Mouse (Mus musculus): Measurements from ENCODE around the gene Adcy1. TPM values are rescaled to one million over a fixed set of nuclear protein-coding genes. Genes with fewer than 3 reads are reported as not detected.

The Adcy1 gene
- total RNA-seq, 4 experiments from 2014 or later, result 0.34 to 0.77 (median 0.61) TPM

- DNase-seq (ENCODE audit: low spot score in 2 of 2), result no peak
Measured at GRCm38 (mm10) chr11:7068479-7069235, 5.4 kb downstream of the Adcy1 start.

- DNase-seq (ENCODE audit: low spot score in 2 of 2), result no peak
Measured at GRCm38 (mm10) chr11:7069762-7070161, 6.5 kb downstream of the Adcy1 start.

DNA sequence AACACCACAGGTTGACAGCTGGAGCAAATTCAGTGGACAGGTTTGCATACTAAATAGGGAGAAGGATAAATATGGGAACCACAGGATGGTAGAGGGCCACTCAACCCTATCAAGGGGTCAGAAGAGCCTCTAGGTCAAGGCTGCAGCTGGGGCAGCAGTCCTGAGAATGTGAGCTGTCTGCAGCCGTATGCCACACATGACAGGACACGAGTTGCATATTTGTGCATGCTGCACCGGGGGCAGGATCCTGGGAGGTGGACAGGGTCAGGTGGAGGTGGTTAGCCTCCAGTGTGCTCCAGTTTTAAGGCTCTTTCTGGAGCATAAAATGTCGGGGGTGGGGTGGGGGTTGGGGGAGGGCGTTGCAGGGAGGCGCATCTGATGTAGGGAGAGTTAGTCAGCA is 8.3 kb downstream of the Adcy1 start:
- no peak for DNase-seq (ENCODE audit: low spot score in 2 of 2)

- no peak for DNase-seq (ENCODE audit: low spot score in 2 of 2)
Measured at GRCm38 (mm10) chr11:7073556-7073955, 10.3 kb downstream of the Adcy1 start.

GRCm38 (mm10) chr11:7076510-7076909 is 13.2 kb downstream of the Adcy1 start:
- DNase-seq (ENCODE audit: low spot score in 2 of 2), result no peak

GRCm38 (mm10) chr11:7081893-7082292 is 18.6 kb downstream of the Adcy1 start:
- DNase-seq (ENCODE audit: low spot score in 2 of 2), result no peak

- no peak for DNase-seq (ENCODE audit: low spot score in 2 of 2)
Measured at GRCm38 (mm10) chr11:7083911-7084310, 20.6 kb downstream of the Adcy1 start.

- no peak for DNase-seq (ENCODE audit: low spot score in 2 of 2)
Measured at GRCm38 (mm10) chr11:7085184-7085583, 21.9 kb downstream of the Adcy1 start.

DNA sequence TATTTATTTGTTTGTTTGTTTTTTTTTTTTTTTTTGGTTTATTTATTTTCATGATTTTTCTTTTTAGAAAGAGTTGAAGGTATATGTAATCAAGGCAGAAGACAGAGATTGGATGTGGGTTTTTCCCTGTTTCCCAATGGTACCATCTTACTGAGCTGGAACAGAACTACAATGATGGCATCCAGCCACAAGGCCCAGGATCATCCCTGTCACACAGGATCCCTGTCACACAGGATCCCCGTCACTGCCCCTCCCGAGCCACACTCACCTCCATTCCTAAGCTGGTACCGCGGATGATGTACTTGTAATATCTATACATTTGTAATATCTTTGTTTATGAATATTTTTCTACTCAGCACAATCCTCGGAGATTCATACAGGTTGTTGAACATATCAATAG is 27.8 kb downstream of the Adcy1 start:
- no peak for DNase-seq (ENCODE audit: low spot score in 2 of 2)

DNA sequence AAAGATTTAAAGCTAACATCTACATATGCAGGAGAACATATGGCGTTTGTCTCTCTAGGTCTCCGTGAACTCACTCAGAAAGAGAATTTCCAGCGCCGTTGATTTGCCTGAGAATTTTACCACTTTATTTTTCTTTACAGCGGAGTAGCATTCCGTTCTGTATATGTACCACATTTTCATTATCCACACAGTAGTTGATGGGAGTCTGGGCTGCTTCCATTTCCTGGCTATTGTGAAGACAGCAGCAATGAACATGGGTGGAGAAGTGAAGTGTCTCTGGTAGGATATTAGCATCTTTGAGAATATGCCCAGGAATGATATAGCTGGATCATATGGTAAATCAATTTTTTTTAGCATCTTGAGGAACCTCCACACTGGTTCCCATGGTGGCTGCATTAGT is 31.6 kb downstream of the Adcy1 start:
- no peak for DNase-seq (ENCODE audit: low spot score in 2 of 2)

GRCm38 (mm10) chr11:7101674-7102073 is 38.4 kb downstream of the Adcy1 start:
- no peak for DNase-seq (ENCODE audit: low spot score in 2 of 2)

DNA sequence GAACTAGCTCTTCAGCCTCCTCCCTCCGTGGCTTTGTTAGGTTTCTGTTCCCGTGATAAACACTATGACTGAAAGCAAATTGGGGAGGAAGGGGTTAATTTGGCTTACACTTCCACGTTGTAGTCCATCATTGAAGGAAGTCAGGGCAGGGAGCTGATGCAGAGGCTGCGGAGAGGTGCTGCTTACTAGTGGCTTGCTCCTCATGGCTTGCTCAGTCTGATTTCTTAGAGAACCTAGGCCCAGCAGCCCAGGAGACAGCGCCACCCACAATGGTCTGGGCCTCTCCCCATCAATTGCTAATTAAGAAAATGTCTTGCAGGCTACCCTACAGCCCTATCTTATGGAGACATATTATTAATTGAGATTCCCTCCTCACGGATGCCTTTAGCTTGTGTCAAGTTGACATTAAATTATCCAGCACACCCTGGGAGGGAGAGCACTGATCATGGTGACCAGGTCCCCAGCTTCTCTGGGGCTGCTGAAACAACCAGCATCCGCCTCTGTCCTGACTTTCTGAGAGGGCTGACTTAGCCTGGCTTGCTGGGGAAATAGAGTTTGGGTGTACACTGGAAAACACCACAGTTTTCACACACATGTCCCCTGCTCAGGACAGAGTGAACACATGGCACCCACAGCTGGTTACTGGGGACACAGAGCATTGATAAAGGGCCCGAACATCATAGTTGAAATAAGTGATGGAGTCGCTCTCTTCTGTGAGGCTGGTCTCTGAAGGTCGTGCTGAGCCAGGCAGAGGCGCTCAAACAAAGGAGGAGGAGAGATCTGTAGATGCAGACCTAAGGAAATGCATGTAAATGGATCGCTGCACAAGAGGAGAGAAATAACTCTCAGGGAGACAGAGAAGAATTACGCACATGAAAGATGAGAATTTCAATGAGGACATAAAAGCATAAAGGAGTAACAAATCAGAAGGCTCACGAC is 39.2 kb downstream of the Adcy1 start:
- no peak for DNase-seq (ENCODE audit: low spot score in 2 of 2)

- no peak for DNase-seq (ENCODE audit: low spot score in 2 of 2)
Measured at GRCm38 (mm10) chr11:7105337-7105736, 42.0 kb downstream of the Adcy1 start.

GRCm38 (mm10) chr11:7109131-7109530 is 45.8 kb downstream of the Adcy1 start:
- no peak for DNase-seq (ENCODE audit: low spot score in 2 of 2)

GRCm38 (mm10) chr11:7113046-7113445 is 49.8 kb downstream of the Adcy1 start:
- no peak for DNase-seq (ENCODE audit: low spot score in 2 of 2)

GRCm38 (mm10) chr11:7113687-7114086 is 50.4 kb downstream of the Adcy1 start:
- DNase-seq (ENCODE audit: low spot score in 2 of 2), result no peak

DNA sequence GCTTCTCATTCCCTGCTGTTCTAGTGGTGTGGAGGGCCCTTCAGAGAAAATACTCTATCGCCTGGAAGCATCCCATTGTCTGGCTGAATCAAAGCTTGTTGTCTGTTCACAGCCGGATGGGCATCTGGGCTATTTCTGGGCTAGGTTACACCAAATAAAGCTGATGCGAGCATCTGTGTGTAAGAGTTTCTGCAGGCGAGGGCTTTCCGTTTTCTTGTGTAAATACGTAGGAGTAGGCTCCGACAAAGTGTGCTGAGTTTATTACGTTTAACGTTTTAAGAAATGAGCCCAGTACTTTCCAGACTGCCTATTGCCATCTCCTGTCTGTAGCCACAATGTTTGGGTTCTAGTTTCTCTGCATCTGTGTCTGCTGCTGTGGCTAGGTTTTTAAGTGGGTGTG is 51.0 kb downstream of the Adcy1 start:
- no peak for DNase-seq (ENCODE audit: low spot score in 2 of 2)

DNA sequence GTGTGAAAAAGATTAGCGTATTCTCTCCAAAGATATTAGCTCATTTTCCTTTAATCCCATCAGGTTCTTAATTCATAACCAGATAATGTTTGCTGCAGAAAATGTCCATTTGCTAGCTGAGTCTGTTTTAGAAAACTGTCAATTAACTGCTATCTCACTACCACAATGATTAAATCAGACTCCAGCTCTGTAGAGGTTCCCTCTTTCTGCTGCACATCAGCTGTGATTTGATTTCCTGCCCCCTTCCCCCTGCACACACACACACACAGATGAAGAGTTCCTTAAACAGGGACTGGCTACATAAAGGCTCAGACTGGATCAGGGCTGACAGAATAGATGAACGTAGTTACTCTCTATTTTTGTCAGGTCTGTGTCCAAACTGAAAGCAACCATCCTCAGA is 53.4 kb downstream of the Adcy1 start:
- no peak for DNase-seq (ENCODE audit: low spot score in 2 of 2)

- DNase-seq (ENCODE audit: low spot score in 2 of 2), result no peak
Measured at GRCm38 (mm10) chr11:7129319-7130051, 66.2 kb downstream of the Adcy1 start.

- DNase-seq (ENCODE audit: low spot score in 2 of 2), result no peak
Measured at GRCm38 (mm10) chr11:7132736-7133387, 69.6 kb downstream of the Adcy1 start.

DNA sequence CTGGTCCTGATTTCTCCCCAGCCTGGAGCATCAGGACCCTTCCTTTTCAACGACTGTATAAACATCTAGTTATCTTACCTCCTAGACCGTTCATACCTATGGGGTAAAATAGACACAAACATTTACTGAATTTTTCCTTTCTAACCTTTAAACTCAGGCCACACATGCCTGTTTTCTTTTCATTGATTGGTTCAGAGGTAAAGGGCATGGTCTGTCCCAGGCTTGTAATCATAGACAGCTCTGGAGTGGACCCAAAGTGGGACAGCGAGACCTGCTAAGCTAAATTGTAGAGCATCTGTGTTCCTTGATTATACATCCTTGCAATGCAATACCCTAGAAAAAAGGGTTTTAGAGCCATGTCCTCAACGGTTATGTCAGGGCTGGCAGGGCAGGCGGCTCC is 70.4 kb downstream of the Adcy1 start:
- no peak for DNase-seq (ENCODE audit: low spot score in 2 of 2)

Data from gastrocnemius, adult 8-10 months (tissue).